Mouse (Mus musculus) thymus, postnatal 0 days (tissue): ENCODE data around the gene C8g. TPM values are rescaled to one million over a fixed set of nuclear protein-coding genes. Genes with fewer than 3 reads are reported as not detected.

Source experiments
- DNase-seq: peaks from one replicate; pipeline ENCODE4 v3.0.0-alpha.2; 2015; ENCODE audit warnings: low spot score
- polyA plus RNA-seq: library from polyadenylated mRNA; unstranded; fragments of >200 nt; fragmentation: Nextera tagmentation; extraction: Ambion mirVana; gene quantifications from 2 replicates; pipeline ENCODE4 v1.2.1, GENCODE M21; 2015

The C8g gene
- polyA plus RNA-seq, 1 experiment from 2014 or later = 6.4 TPM

DNA sequence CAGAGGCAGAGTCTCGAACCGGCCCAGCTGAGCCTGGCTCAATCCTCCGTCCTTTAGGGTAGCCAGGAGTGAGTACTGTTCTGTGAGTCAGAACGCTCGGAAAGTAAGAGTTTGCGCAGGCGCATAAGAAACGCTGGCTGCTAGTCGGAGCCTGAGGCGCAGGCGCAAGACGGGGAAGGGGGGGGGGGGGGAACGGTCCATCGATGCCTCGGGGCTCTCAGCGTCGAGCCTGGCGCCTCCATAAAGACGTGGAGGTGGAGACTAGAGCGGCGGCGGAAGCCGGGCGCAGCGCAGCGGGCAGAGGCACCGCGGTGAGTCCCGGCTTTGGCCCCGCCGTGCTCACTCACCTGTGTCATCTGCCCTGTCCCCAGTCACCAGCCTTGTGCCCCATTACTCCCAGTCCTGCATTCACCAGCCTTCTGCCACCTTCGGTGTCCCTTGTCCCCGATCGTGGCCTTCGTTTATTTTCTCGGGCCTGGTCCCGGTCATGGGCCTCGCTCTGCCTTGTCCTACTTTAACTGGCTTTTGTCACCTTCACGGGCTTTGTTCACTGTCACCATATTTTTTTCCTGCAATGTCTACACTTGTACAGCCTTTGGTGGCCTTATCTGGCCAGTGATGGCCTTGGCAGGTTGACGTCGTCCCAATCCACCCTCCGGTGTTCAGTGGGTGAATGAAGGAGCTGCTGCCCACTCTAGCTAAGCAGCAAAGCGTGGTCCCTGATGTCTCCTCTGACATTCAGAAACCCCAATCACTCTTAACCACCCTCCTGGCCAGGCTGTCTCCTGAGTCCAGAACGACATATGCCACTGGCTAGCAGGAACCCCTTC is 728 bp downstream of the C8g start, which contains the start of gene Fbxw5:
Gene Fbxw5, plus strand, starts transcription at position 175 of the 830 bp plus-strand sequence.
- DNase-seq = peak; percentile 95

DNA sequence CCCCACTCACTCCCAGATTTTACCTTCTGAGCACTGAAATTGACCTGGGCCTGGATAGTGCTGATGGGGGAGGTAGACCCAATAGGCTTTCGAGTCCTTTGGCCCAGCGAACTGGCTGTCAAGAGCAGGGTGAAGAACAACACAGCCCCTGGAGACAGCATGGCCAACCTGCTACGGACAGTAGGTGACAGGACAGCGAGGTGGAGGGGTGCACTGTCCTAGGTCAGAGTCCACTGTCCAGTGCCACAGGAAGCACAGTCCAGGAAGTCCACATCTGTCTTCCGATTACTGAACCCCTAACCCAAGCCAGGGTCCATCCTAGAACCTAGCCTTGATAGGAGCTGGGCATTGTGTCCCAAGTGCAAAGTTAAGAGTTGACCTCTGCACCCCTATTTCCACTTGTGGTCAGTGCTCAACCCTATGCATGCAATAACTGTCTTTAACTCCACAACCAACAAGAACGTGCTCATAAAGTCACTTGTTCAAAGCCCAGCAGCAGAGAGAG is 1.4 kb downstream of the C8g start:
- no peak for DNase-seq

DNA sequence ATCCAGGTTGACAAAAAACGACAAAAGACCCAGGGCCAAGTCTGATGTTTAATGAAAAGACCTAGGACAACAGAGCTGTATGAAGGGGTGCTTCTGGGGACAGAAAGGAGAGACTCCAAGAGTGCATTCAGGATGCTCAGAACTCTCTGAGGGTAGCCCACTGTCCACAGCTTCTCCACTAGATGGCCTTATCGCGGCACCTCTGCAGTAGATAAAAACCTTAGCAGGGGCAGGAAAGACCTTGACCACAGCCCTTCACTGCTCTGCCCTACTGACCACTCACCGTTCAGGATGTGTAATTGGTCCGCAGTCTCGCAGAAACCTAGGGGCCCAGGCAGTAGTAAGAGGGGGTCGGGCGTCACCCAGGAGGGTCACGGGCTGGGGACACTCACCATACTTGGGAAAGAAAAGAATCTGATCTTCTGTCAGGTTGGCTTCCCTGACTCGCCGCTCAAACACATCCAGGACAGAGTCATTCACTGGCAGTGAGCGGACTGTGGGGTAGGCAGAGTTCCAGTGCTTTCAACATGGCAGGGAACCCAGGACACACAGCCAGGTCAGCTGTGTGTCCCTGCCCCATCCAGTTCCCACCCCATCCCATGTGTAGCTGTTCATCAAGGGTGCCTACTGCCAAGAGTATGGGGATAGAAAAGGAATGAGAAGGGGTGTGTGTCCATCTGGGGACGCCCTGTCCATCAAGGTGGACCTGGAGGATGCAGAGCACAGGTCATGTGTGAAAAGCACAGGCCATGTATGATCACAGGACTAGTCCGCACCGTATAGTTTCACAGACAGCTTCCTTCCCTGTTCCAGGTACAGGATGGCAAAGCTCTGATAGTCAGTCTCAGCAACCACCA is 2.7 kb downstream of the C8g start:
- DNase-seq = no peak

DNA sequence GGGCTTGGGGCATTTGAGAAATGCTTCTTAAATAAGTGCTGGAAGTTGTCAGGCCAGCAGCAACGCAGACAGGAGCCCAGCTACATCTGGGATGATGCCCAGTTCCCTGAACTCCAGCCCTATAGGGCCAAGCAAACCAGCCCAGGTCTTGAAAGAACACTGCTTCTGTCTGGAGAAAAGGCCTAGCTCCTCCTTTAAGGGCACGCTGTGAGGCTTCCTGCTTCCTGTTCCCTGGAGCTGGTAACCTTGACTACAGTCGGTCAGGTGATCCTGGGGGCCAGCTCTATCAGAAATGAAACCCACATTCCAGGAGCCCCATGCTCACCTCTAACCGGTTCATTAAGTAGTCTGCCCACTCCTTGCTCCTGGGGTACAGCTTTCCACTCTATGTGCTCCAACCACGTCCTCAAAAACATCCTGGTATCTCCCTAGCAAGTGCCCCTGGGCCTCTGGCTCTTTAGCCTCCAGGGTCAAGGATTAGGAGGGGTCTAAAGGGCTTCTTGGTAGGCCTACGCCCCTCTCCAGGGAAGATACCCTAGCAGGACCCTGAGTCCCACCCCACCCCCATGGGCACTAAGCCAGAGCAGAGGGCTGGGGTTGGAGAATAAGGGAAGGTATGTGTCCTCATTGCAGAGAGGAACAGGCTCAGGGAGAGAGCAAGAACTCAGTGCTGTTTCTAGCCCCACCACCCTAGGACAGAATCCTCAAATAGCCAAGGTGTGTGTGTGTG is 3.5 kb downstream of the C8g start:
- peak; percentile 39 for DNase-seq

DNA sequence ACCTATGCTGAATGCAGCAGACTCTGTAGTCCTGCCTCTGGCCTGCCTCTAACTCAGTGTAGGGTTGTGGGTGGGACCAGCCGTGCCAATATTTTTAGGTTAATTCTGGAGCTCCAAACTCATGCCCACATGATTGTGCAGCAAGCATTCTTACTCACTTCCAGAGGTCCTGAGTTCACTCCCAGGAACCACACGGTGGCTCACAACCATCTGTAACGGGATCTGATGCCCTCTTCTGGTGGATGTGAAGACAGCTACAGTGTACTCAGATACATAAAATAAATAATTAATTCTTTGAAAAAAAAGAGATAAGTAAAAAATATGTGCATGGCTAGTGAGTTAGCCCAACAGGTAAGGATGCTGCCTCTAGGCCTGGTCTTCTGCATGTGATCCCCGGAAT is 5.1 kb downstream of the C8g start:
- DNase-seq = peak; percentile 48

DNA sequence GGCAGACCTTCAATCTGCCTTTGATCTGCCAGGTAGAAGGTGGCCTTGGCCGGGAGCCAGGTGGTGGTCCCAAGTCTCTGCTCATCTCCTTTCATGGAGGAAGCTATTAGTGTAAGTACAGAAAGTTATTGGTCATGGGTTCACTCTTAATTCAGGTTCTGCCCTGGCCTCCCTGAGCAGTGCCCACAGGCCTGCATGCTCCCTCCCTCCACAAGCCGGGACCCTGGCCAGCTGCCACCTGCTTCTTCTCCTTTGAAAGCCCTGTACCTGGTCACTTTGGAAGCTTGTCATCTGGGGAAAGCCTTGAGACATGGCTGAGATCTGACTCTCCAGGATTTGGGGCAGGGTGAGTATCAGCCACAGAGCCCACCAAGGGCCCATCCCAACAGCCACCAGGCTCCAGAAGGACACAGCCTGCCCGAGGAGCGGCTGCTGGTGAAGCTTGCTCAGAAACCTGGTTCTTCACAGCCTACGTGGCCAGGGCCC is 8.0 kb downstream of the C8g start, which contains the start of gene Lcn12:
Gene Lcn12, minus strand, starts transcription at position 436 of the 486 bp plus-strand sequence.
- DNase-seq = no peak

DNA sequence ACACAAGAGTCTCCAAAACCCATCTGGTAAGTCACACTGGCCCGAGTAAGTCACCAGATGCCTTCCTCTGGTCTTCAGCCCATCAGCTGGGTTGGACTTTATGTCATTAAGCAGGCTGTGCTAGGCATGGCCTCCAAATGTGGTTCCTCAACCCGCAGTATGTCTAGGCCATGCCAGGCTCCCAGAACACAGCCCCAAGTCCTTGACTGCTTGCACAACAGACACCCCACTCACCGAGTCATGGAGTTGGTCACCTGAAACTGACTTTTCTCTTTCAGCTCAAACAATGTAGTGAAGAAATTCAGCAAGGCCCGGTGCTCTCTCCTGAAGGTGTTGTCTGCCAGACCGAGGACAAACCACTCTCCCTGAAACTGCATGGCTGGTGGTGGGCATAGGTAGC is 8.5 kb downstream of the C8g start:
- no peak for DNase-seq

DNA sequence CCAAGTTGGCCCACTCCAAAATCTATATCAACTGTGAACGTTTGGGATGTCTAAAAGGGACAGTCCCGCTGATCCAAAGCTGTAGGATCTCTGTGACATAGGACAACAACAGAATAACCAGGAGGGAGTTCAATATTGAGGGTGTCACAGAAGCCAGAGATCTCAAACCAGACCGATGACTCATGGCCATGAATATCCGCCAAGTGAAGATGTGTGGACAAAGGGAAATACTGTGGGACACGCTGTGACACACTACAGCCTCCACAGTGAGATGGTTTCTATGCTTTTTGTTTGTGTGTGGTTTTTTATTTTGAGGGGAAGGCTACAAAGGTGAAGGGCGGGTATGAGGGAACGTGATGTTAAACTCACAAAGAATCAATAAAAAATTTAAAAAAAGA is 12.8 kb downstream of the C8g start:
- no peak for DNase-seq

DNA sequence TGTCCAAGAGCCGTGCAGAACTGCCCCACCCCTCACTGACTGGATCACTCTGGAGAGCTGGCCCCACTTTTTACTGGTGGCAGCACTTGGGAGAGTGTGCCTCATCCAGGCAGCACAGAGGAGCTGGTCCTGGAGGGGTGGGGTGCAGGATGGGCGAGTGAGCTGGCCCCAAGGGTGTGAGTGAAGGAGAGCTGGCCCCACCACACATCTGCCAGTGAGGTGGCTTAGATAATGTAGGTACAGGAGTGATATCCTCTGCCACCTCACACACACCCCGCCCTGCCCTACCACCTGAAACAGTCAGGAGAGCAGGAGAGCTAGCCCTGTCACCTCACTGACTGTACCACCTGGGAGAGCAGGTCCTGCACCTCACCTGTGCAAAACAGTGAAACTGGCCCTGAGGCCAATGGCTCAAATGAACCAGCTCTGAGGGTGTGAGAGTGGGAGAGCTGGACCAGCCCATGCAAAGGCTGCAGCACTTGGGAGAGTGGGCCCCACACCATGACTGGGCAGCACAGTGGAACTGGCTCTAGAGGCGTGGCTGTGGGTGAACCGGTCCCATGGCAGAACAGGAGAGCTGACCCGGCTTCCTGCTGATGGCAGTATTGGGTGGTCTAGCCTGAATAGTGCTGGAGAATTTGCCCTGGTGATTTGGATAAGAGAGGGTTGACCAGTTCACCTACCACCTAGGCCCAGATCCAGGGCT is 13.4 kb downstream of the C8g start:
- no peak for DNase-seq

DNA sequence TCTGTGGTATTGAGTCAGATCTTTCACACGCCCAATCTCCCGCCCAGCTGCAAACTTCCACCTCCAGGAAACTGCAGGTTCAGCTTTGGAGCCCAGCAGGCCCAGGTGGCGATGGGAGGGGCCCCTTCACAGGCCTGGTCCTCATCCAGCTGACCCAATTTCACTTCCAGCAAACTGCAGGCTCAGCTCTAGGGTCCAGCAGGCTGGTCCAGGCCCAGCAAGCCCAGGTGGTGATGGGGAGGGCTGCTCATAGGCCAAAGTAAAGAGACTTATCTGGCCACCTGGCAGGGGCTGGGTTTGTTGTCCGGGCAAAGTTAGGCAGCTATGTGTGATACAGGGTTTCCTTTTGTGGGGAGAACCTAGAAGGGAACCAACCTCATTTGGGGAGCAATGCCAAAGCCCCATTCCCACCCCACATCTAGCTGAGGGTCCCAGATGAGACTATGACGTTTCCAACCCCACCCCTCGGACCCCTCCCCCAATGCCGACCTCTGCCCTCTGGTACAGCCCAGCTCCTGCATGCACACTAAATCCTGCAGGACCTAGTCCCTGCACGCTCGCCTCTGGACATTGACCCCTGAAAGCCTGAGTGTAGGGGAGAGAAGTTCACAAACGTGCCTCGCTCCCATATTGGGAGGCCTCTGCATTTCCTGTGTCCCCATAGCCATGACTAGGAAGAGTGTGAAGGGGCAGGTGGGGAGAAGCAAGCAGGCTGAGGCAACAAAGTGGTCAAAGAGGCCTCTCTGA is 16.4 kb downstream of the C8g start:
- DNase-seq = peak; percentile 48

DNA sequence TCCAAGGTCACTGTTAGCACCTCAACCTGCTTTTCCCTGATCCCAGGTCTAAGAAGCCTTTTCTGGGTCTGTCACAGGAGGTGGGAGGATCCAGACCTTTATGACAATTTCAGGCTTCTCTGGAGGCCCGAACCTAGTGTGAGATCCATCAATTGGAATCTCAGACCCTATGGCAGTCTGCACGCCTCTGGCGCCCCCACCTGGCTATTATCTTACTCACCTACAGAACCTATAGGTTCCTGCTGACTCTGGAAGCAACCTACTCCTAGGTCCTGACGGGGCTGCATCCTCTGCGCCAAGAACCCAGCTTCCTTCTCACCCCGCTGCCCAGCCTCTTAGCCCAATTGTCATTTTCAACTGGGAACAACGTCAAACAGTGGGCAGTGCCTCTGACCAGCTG is 18.6 kb downstream of the C8g start:
- peak; percentile 81 for DNase-seq

DNA sequence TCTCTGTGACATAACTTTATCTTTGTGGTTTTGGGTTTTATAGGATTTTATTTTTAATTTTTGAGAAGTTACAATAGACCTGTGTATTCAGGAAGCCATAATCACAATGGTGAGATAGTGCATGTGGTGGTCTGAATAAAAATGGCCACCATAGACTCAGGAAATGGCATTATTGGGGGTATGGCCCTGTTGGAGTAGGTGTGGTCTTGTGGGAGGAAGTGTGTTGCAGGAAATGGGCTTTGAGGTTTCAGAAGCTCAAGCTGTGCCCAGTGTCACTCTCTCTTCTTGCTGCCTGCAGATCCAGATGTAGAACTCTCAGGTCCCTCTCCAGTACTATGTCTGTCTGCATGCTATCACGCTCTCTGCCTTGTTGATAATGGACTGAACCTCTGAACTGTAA is 21.0 kb downstream of the C8g start:
- no peak for DNase-seq

DNA sequence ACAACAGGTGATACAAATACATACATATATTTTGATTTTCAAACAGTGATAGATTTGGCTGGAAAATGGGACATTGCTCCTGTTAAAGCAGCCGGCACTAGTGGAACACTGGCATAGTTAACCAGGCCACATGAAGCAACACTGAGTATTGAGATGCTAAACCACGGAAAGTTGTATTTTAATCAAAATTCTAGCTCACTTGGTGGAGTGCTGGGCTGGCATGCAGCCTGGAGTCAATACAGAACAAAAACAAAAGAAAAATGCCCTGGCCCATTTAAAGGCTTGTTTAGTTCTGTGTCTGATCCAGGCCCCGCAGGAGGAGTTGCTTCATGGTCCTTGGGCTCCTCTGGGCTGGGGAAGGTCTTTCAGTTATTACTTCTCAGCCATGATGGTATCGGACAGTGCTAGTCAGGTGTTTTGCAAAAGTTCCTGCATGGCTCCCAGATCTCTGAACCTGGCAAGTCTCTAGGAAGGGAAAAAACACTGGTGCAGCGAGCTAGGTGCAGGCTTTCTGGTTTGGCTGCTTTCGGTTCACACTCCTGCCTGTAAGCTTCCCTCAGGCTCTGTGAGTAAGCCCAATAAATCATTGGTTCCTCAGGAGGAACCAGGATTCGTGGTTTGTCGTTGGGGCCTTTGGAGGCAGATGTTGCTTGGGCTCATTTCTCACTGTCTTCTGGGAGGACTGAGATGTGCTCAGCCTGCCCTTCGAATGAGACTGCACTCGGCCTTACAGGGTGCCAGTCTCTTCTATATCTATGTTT is 21.8 kb downstream of the C8g start:
- no peak for DNase-seq

DNA sequence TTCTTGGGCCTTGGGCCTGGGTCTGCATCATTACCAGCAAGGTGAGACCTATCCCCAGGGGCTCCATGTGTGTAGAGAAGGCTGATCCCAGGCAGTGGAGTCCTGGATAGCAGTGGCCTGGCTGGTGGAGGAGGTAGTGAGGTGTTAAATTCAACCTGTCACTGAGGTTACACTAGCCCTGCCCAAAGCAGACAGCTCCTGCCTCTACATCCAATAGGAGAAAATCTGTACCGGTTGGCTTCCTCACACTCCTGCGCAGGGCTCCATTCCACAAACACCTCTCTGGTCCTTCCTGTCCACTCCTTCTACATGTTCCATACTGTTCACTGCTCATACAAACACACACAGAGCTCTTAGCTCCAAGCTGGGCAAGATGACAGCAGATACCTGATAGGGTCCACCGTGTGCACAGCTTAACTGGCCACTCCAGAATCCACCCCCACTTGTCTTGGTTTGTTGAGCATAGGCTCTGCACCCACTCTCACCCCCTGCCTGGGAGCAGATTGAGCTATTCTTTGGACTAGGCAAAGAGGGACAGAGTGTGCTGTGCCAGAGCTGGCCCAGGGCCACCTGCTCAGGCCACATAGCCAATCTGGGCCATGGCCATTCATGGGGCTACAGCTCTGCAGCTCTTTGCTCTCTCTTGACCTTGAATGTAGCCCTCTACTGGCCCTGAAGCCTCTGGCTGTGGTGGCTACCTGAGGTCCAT is 23.4 kb downstream of the C8g start:
- no peak for DNase-seq

DNA sequence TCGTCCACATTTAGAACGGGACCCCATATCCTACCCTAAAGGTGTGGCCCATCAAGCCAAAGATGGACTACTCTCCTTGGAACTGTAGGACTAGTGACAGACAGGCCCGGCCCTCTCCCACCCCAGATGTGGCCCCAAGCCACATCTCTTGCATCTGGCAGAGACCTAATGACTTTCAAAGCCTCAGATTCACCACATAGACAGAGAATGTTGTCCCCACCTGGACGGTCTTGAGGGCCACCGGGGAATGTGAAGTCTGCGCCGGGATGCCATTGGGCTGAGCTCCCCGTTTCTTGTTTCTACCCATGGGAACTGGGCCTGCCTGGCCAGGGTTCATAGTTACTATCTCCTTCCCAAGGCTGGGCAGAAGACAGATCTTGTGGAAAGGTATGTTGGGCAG is 24.0 kb downstream of the C8g start:
- no peak for DNase-seq

DNA sequence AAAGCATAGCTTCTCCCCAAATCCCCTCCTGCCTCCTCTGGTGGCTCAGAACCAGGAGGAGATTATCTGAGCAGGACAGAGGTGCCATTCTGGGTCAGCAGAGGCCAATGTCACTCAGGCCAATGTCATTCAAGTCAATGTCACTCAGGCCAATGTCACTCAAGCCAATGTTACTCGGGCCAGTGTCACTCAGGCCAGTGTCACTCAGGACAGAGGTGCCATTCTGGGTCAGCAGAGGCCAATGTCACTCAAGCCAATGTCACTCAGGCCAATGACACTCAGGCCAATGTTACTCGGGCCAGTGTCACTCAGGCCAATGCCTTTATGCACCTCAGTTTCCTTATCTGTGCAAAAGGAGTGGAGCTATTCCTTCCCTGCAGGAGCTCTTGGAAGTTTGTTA is 29.0 kb downstream of the C8g start:
- DNase-seq = no peak

DNA sequence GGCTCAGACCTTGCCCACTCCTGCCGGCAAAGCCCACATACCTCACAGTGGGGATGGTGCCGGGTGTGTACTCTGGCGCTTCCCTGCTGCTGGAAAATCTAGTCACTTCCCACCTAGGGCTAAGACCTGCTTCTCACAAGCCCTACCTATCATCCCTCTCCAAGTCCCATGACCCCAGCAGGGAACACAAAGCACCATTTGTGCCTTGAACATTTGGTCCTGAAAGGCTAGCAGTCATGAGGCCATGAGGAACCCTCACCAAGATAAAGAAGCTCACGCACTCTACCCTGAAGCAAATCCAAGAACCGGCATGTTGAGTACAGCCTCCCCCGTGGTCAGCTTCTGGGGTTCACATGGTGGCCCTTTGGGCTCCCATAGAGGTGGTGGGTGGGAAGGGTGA is 31.6 kb downstream of the C8g start, which contains the start of gene Ptgds:
Gene Ptgds, minus strand, starts transcription at position 78 of the 400 bp plus-strand sequence.
- no peak for DNase-seq
